Mouse (Mus musculus) hindbrain, embryonic 10.5 days (tissue): ENCODE measurements around the gene Pcna. TPM values are rescaled to one million over a fixed set of nuclear protein-coding genes. Genes with fewer than 3 reads are reported as not detected.

ENCODE experiments used
- DNase-seq: peaks from one replicate; pipeline ENCODE4 v3.0.0-alpha.2; 2017; ENCODE audit warnings: low spot score
- H3K27ac ChIP-seq: fragments of 300-500 bp; sonication (generic); 2 replicates; pipeline ENCODE4 v1.5.1; 2016; ENCODE audit warnings: mild to moderate bottlenecking, moderate library complexity
- H3K27me3 ChIP-seq: fragments of 300-500 bp; sonication (generic); 2 replicates; pipeline ENCODE4 v1.6.1; 2016; ENCODE audit warnings: mild to moderate bottlenecking; ENCODE audit not compliant: poor library complexity, insufficient read depth, severe bottlenecking
- H3K36me3 ChIP-seq: fragments of 300-500 bp; sonication (generic); 2 replicates; pipeline ENCODE4 v1.6.1; 2016; ENCODE audit warnings: mild to moderate bottlenecking, moderate library complexity
- H3K4me1 ChIP-seq: fragments of 300-500 bp; sonication (generic); replicated peaks from 2 replicates; pipeline ENCODE4 v1.6.1; 2016; ENCODE audit warnings: mild to moderate bottlenecking
- H3K4me3 ChIP-seq: fragments of 300-500 bp; sonication (generic); 2 replicates; pipeline ENCODE4 v1.5.1; 2016; ENCODE audit warnings: mild to moderate bottlenecking, moderate library complexity
- H3K9me3 ChIP-seq: fragments of 300-500 bp; sonication (generic); 2 replicates; pipeline ENCODE4 v1.6.1; 2016; ENCODE audit warnings: mild to moderate bottlenecking, moderate library complexity
- WGBS: fragments of 180-500 bp; shearing (Covaris S2); methylation state at CpG from one replicate; pipeline ENCODE4 v1.1.7; 2016; 5-methylcytosine and 5-hydroxymethylcytosine counted together
- polyA plus RNA-seq: library from polyadenylated mRNA; unstranded; fragments of >200 nt; fragmentation: Nextera tagmentation; extraction: Ambion mirVana; gene quantifications from 2 replicates; pipeline ENCODE4 v1.2.1, GENCODE M21; 2016

Pcna gene
- polyA plus RNA-seq, 1 experiment from 2014 or later = 311 TPM

DNA sequence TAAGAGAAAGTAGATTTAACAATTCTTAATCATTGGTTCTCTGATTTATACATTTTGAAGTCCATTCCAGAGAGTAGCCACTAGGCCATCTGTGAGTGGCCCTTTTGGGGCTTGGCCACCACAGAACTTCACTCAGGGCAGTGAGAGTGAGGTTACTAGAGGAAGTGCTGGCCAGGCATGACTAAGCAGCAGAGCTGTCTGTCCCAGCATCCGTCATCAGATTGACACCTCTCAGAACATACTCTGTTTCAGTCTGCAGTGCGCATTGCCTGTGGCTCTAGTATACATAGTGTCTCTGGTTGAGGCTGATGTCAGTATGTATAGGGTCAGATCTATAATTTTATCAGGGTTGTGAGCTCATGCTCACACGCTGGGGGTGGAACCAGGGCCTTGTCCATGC, 16.1 kb upstream of the Pcna start:
- Histone ChIP-seq H3K27ac (no peak overlapping the region), H3K27me3 (no peaks in the 10 kb centered on the region), H3K4me3 (no peak overlapping the region), H3K9me3 (no peaks in the 10 kb centered on the region), H3K4me1 (peaks cover 13% of the 10 kb centered on the region), H3K36me3 (peaks cover 5% of the 10 kb centered on the region)
- DNase-seq = no peak
- 88% methylated on average over 3 of the region's 3 CpGs for WGBS

DNA sequence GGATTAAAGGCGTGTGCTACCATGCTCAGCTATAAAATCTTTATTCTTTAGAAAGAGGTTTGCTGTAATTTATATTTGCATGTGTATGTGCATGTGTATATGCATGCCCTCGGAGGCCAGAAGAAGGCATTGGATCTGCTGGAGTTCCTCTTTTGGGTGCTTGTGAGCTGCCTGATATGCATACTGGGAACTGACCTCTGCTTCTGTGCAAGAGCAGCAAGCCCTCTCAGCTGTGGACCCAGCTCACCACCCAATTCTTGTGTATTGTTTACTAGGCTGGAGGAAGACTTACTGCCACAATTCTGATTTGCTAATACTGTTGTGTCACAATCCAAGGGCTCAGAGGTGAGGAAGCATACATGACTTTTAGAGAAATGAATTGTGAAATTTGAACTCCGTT, 13.0 kb upstream of the Pcna start:
- Histone ChIP-seq H3K36me3 (no peaks in the 10 kb centered on the region), H3K4me3 (no peak overlapping the region), H3K27ac (no peak overlapping the region), H3K27me3 (no peaks in the 10 kb centered on the region), H3K4me1 (peaks cover 23% of the 10 kb centered on the region), H3K9me3 (no peaks in the 10 kb centered on the region)
- no peak for DNase-seq
- WGBS = 96% methylated on average over 3 of the region's 3 CpGs

DNA sequence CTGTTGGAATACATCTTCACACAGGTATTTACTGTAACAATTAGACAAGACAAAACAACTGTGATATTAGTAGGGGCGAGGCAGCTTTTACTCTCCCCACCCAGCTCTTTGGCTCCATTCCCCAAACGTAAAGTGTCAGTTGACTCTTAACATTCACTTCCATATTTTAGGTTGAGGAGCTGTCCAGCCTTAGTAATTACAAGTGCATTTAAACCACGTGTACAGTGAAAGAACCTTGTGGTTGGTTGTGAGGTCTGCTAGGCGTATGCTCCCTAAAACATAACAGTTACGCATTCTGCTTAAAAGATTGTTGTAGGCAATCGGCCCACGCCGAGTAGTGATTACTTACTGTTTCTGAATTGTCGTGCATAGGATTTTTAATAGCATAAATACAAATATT, 12.1 kb upstream of the Pcna start:
- H3K4me3 ChIP-seq = no peak overlapping the region
- H3K27me3 ChIP-seq = no peaks in the 10 kb centered on the region
- H3K36me3 ChIP-seq = no peaks in the 10 kb centered on the region
- no peak for DNase-seq
- H3K27ac ChIP-seq = no peak overlapping the region
- 91% methylated on average over 9 of the region's 9 CpGs for WGBS
- H3K9me3 ChIP-seq = no peaks in the 10 kb centered on the region
- peaks cover 23% of the 10 kb centered on the region for H3K4me1 ChIP-seq

DNA sequence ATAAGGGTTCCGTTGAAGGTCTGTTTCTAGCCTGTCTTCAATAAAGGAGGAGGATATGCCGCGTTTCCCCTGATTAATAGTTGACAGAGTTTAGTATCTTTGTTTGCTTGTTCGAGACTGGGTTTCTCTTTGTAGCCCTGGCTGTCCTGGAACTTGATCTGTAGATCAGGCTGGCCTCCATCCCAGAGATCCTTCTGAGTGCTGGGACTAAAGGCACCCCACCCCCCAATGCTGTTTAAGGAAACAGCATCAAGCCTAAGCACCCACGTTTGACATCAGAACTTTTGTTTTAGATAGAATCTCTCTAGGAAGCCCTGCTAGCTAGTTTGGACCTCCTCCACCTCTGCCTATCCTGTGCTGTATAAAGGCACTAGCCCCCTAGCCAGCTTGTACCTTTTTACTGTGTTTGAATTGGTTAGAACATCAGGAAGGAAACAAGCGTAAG, 11.2 kb upstream of the Pcna start:
- Histone ChIP-seq H3K4me1 (peaks cover 23% of the 10 kb centered on the region), H3K27ac (peak overlapping the region; percentile 95)

DNA sequence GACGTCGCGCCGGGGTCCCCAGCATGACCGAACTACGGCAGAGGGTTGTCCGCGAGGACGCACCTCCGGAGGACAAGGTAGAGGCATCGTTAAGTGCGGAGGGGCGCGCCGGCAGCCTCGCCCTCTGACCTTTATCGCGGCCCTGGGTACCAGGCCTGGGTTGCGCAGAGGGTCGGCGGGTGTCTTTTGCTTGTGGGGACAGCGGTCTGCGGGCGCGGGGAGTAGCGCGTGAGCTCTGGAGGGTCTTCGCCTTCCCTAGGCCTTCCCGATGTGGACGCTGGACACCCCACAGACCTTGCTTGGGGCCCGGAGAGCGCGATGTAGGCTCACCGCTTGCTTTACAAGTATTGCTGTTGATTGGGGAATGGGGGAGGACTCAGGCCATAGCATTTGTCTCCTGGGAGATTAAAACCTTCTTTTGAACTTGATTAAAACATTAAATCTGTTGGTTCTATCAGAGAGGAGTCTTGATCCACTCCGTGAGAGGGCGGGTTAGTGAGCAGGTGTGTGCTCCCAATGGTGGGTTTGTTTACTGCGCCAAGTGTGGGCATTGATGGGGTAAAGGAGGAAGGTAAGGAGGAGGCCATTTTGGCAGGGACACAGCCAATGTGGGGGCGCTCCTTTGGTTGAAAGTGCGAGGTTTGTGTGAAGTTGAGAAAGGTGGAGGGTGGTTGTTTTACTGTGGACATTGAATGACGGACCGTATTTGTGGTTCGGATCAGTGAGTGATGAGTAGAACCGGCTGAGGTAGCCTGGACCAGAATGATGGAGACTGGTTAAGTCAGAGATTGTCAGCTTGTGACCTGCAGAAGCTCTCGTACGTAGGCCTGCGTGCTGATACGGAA, 10.5 kb upstream of the Pcna start:
- no peaks in the 10 kb centered on the region for H3K36me3 ChIP-seq
- peak overlapping the region; percentile 95 for H3K27ac ChIP-seq
- no peaks in the 10 kb centered on the region for H3K27me3 ChIP-seq
- DNase-seq = peak; percentile 40
- H3K9me3 ChIP-seq = no peaks in the 10 kb centered on the region
- H3K4me1 ChIP-seq = peaks cover 23% of the 10 kb centered on the region
- peak overlapping the region; percentile 96 for H3K4me3 ChIP-seq
- under 1% methylated on average over 47 of the region's 47 CpGs for WGBS

More for the DNA sequence above, 11.2 kb upstream of the Pcna start:
- Histone ChIP-seq H3K4me3 (peak overlapping the region; percentile 96), H3K9me3 (no peaks in the 10 kb centered on the region), H3K27me3 (no peaks in the 10 kb centered on the region), H3K36me3 (no peaks in the 10 kb centered on the region)
- 19% methylated on average over 6 of the region's 6 CpGs for WGBS
- no peak for DNase-seq

DNA sequence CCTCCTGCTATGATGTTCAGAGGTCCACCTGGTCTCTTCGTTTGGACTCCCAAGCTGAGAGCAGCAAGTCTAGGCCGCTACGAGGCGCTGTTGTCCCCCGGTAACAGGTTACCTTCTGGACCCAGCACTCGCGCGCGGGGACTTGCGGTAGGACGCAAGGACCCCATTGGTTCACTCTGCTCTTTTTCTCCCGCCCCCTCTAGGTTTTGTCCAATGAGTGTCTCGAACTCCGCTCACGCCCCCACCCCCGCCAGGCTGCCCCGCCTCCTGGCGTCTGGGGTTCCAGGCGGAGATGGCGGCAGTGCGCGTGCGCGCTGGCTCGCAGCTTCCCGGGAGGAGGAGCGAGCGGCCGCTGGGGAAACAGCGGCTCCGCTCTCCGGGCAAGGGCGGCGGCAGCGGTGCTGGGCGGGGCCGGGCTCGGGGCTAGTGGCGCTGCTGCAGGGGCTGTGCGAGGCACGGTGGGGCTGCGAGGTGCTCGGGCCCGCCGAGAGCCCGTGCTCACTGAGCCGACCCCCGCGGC, 9.8 kb upstream of the Pcna start, which contains the start of gene Cds2:
Gene Cds2 (plus strand): TSS at position 270 of the 520 bp plus-strand sequence.
- no peaks in the 10 kb centered on the region for H3K36me3 ChIP-seq
- peak within 1 kb of the TSS; percentile 95 for H3K27ac ChIP-seq
- H3K4me3 ChIP-seq = peak within 1 kb of the TSS; percentile 96
- H3K4me1 ChIP-seq = peaks cover 23% of the 10 kb centered on the region
- H3K27me3 ChIP-seq = no peaks in the 10 kb centered on the region
- peak; percentile 99 for DNase-seq
- under 1% methylated on average over 49 of the region's 49 CpGs for WGBS
- no peaks in the 10 kb centered on the region for H3K9me3 ChIP-seq

DNA sequence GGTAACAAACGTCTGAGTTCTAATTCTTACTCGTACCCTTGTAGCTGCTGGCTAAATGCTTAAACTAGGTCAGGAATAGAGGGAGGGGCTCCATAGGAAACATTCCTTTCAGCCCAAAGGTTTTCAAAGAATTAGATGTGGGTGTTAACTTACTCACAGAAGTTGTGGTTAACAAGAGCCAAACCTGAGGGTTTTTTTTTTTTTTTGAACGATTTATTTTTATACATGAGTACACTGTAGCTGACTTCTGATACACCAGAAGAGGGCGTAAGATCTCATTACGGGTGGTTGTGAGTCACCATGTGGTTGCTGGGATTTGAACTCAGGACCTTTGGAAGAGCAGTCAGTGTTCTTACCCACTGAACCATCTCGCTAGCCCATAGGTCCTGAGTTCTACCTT, 9.1 kb upstream of the Pcna start:
- Histone ChIP-seq H3K9me3 (no peaks in the 10 kb centered on the region), H3K36me3 (no peaks in the 10 kb centered on the region), H3K27me3 (no peaks in the 10 kb centered on the region), H3K4me3 (no peak overlapping the region), H3K27ac (no peak overlapping the region), H3K4me1 (peaks cover 23% of the 10 kb centered on the region)
- no peak for DNase-seq
- WGBS = 76% methylated on average over 6 of the region's 6 CpGs

DNA sequence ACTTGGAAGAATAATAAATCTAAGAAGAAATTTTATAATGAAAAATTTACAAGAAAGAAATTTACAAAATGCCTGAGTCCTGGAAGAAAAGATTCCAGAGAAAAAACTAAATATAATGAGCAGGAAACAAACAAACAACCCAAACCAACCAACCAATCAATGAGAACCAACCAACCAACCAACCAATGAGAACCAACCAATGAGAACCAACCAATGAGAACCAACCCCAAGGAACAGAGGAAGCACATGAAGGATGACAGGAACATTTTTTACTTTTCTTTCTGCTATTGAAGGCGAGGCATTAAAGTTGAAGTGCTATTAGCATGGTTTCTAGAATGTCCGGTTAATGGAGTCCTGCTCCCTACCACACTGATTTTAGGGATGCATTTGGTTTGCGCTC, 7.5 kb upstream of the Pcna start:
- 91% methylated on average over 3 of the region's 3 CpGs for WGBS
- Histone ChIP-seq H3K9me3 (no peaks in the 10 kb centered on the region), H3K27ac (no peak overlapping the region), H3K4me1 (peaks cover 23% of the 10 kb centered on the region), H3K4me3 (no peak overlapping the region), H3K27me3 (no peaks in the 10 kb centered on the region), H3K36me3 (no peaks in the 10 kb centered on the region)
- no peak for DNase-seq

DNA sequence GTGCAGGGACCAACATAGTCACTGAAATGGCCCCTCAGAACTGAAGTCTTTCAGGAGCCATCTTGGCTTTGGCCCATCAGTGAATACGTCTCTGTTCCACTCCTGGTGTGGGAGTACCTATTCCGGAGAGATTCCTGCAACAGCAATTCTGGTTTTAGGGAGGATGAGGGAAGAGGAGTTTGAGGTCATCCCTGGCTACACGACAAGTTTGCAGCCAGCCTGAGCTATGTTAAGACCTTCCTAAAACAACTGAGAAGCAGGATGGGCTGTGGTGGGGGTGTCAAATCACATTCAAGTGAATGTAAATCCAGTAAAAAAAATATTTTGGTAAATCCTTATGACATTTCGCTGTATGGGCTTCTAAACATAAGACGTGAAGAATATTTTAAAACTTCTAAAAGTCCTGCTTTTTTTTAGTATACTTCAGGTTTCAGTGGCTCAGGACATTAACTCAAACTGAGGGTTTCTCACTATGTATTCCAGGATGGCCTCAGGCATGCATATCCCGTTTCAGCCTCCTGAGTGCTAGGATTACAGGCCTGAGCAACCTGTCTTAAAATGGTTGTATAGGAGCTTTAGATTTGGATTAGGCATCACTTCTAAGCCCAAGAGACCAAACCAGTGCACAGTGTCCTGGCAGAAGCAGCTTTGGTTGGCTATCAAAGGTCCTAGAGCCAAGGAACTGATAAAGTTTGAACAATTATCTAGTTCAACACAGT, 4.4 kb upstream of the Pcna start:
- Histone ChIP-seq H3K9me3 (no peaks in the 10 kb centered on the region), H3K4me3 (no peak overlapping the region), H3K4me1 (0 out of 2 replicates have a peak, but pooled peaks cover 12% of the 10 kb centered on the region), H3K27ac (no peak overlapping the region), H3K36me3 (no peaks in the 10 kb centered on the region), H3K27me3 (no peaks in the 10 kb centered on the region)
- 92% methylated on average over 6 of the region's 6 CpGs for WGBS
- DNase-seq = no peak

DNA sequence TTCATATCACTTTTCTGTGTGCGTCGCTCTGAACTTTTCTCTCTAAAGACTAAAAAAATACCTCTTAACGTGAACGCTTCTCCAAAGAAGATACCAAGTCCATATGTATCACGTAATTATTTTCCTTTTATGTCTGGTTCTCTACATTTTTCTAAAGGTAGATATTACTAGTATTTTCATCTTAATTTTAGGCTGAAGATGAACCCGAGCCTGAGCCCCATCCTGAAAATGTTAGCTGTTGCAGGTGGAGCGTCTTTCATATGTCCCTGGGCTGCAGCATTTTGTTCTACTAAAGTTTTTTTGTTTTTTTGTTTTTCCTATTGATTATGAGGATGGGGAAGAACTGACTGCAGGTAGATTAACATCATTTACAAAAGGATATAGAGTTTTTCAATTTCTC, 489 bp upstream of the Pcna start:
- H3K27ac ChIP-seq = peak overlapping the region; percentile 89

DNA sequence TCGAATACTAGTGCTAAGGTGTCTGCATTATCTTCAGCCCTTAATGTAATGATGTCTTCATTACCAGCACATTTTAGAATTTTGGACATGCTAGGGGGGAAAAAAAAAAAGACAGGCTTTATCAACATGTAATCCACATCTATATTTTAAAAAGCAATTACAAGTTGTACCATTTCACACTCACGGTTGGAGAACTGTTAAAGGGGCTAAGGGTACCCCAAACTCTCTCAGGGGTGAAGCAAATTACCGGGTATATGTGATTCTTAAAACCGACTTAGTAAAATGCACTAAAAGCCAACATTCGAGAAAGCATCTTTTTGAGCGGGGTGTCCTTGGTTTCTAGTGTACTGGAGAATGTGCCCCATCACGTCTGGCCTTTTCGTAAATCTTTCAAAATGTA, 1.2 kb downstream of the Pcna start:
- Histone ChIP-seq H3K27ac (peak overlapping the region; percentile 89), H3K36me3 (peaks cover 36% of the 10 kb centered on the region), H3K27me3 (no peaks in the 10 kb centered on the region), H3K4me3 (peak overlapping the region; percentile 75), H3K9me3 (no peaks in the 10 kb centered on the region), H3K4me1 (peaks cover 55% of the 10 kb centered on the region)
- no peak for DNase-seq
- 13% methylated on average over 8 of the region's 8 CpGs for WGBS

More for the DNA sequence above, 489 bp upstream of the Pcna start:
- peaks cover 43% of the 10 kb centered on the region for H3K4me1 ChIP-seq
- H3K9me3 ChIP-seq = no peaks in the 10 kb centered on the region
- 2% methylated on average over 7 of the region's 7 CpGs for WGBS
- peaks cover 29% of the 10 kb centered on the region for H3K36me3 ChIP-seq
- DNase-seq = no peak
- peak overlapping the region; percentile 75 for H3K4me3 ChIP-seq
- H3K27me3 ChIP-seq = no peaks in the 10 kb centered on the region

DNA sequence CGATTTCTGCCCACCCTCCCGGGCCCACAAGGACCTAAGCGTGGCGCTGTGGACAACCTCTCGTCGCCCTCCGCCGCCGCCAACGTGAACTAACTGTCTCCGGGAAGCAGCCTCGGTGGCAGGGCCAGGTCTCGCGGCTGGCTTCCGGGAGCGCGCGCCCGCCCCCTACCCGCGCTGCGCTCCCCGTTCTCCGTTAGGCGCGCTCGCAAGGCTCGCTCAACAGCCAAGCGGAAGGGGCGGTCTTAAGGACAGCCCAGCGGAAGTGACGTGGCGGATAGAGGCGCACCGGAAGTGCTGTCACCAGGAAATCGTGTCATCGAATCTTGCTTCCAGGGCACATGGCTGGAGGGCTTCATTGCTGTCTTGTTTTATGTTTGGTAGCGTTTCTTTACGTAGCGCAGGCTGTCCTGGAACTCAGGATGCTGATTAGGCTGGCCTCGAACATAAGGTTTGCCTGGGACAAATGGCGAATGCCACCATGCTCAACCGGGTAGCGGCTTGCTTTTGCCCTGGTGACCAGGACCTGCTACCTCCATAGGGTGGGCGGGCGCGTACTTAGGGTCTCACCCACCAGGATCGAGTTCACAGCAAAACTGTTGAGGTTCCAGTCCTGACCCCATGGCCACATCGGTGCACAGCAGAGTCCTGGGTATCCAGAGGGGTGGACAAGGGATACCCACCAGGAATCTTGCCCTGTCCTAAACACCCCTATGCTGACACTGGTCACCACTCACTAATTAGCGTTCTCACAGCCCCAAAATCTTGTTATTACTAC, 5.4 kb downstream of the Pcna start, which contains the start of gene Tmem230:
Gene Tmem230 (minus strand): TSS at position 269 of the 775 bp plus-strand sequence.
- no peaks in the 10 kb centered on the region for H3K27me3 ChIP-seq
- peaks cover 61% of the 10 kb centered on the region for H3K36me3 ChIP-seq

More for the DNA sequence above, 5.4 kb downstream of the Pcna start, which contains the start of gene Tmem230:
- DNase-seq = peak; percentile 95
- 6% methylated on average over 50 of the region's 50 CpGs for WGBS
- peak within 1 kb of the TSS; percentile 72 for H3K4me3 ChIP-seq
- H3K9me3 ChIP-seq = no peaks in the 10 kb centered on the region
- H3K27ac ChIP-seq = peak within 1 kb of the TSS; percentile 90
- H3K4me1 ChIP-seq = peaks cover 47% of the 10 kb centered on the region
